Mouse (Mus musculus) T-cell, adult 2 months (primary cell): ENCODE data around the gene Gpr107.
A peak's percentile ranks its signal among the peaks of the same experiment; 100 is the strongest.

Source experiments
- DNase-seq: peaks from one replicate; pipeline ENCODE4 v3.0.0; 2022; ENCODE audit warnings: low spot score

Gpr107 gene

DNA sequence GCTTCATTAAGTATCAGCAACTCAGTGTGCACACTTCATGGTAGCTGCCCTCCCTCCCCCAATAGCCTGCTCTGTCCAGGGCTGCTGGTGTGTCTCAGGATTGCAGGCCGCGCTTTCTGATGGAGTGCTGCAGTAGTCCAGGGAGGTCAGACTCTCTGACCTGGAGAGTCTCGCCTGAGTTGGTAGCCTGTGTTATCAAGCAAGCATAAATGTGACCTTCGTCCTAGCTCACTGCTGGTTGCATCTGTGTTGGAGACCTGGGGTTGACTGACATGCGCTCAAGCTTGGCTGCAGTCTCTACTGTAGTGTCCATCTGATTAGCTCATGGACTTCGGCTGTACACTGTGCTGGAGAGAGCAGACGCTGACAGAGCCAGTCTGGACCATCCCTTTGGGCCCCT, 49.7 kb downstream of the Gpr107 start:
- no peak for DNase-seq

DNA sequence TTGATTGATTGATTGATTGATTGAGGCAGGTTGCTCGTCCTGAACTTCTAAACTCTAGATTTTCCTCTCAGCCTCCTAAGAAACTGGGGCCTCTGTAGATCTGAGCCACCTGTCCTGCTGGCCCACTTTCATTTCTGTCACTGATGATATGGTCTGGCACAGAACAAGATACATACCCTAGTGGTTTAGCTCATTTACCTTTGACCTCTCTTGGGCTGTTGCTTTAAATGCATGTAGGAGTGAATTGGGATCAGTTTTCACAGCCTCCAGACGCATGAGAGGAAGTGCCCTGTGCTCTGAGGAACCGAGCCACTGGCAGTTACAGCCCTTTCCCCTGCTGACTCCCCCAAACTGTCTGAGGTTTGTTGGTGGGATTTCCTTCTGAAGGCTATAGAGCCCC, 50.2 kb downstream of the Gpr107 start:
- no peak for DNase-seq

GRCm38 (mm10) chr2:31202956-31203355, 50.8 kb downstream of the Gpr107 start:
- no peak for DNase-seq

- DNase-seq = no peak
Observed at GRCm38 (mm10) chr2:31204677-31205076, 52.6 kb downstream of the Gpr107 start.

DNA sequence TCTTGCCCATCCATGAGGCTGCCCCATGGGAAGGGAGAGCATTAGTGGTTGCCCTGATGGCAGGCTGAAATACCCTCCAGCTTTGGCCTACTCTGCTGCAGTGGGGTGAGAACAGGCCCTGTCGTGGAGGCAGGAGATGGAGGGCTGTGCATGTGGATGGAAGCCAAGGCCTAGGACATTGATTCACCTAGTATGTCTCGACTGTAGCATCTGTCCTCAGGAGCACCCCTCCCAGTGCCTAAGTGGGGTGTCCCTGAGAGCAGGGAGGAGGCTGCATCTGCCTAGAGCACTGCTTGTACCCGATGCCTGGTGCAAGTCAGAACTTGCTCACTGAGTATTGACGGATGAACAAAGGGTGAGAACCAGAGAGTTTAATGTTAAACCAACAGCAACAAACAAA, 54.1 kb downstream of the Gpr107 start:
- no peak for DNase-seq

DNA sequence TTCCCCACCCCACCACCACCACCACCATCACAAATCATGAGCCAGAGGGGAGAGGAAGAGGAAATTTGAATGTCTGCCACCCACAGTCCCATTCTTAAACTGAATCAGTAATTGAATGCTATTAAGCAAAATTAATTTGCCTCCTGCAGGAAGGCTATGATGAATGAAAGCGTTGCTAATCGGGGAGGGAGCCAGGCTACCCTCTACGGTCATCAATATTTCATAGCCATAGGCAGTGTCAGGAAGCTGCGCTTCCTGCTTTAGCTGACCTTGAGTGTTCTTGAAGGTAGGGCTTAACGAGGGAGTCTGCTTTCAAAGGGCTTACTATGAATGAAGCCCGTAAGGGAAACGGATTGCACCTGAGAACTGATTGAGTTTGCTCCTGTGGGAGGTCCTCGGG, 54.8 kb downstream of the Gpr107 start:
- no peak for DNase-seq

- no peak for DNase-seq
Observed at GRCm38 (mm10) chr2:31208544-31209142, 56.5 kb downstream of the Gpr107 start.

DNA sequence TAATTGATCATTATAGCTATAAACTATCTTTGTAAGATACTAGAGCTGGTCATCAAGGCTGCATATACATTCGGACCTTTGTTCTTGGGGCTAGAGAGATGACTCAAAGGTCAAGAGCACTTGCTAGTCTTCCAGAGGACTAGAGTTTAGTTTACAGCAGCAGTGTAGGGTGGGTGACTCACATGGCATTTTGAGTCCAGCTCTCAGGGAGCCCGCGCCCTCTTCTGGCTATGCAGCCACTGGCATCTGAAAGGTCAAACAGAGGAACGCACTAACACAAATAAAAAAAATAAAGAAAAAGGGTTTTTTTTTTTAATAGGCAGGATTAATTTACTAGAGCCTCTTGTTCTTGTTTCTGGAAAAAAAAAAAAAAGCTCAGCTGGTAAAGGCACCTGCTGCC, 57.4 kb downstream of the Gpr107 start:
- no peak for DNase-seq

DNA sequence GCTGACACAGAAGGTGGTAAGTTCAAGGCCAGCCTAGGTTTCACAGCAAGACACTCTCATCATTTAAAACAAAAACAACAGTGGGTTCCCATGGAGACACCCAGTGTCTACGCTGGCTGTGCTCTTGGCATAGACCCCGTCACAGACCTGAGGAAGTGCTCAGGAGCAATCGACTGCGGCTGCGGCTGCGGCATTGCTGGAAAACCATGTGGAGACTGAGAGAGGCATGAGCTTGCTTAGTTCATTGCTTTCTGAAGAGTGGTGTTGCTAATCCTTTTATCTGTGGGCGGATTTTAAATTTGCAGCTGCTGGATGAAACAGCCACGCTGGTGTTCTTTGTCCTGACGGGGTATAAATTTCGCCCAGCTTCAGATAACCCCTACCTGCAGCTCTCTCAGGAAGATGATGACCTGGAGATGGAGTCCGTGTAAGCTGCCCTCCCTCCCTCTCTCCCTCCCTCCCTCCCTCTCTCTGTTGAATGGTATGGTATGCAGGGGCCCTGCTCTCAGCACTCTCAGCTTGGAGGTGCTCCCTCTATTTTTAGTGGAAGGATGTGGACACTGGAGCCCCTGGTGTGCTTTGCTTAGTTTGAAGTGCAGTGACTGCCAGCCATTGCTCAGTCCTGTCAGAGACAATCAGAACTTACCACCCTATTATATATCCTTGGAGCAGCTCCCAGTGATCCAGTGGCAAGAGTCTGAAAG, 58.2 kb downstream of the Gpr107 start:
- no peak for DNase-seq

DNA sequence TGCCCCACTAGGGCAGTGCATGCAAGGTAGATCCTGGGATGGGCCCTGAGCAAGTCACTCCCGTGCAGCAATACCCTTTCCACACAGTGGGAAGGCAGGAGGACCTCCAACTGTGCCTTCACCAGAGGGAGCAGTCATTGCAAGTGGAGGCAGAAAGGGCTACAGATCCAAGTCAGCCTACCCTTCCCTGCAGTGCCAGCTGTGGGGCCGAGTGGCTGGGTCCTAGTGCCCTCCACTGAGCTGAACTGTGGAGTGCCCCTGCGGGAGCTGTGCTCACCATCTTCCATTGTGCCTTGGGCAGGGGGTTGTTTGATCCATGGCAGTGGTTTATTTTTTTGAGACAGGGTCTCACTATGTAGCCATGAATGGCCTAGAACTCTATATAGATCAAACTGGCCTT, 59.1 kb downstream of the Gpr107 start:
- no peak for DNase-seq

- DNase-seq = no peak
Observed at GRCm38 (mm10) chr2:31214211-31214796, 62.2 kb downstream of the Gpr107 start.

GRCm38 (mm10) chr2:31218611-31219010, 66.5 kb downstream of the Gpr107 start:
- DNase-seq = no peak

DNA sequence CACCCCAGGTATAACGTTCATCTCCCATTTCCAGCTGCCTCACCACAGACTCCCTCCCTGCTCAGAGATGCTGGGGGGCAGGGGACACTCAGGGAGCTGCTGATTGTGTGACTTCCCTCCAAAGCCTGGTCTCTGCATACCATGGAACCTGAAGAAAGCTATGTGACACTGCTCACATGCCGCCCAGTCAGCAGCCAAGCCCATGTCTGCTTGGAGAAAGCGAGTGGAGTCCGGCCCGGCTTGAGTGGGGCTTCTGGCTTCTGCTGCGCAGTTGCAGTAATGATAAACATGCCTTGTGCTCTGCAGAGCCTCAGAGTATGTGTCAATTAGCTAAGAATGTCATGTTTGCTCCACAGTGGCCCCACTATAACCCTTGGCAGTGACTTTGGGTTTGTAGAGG, 67.4 kb downstream of the Gpr107 start:
- no peak for DNase-seq

DNA sequence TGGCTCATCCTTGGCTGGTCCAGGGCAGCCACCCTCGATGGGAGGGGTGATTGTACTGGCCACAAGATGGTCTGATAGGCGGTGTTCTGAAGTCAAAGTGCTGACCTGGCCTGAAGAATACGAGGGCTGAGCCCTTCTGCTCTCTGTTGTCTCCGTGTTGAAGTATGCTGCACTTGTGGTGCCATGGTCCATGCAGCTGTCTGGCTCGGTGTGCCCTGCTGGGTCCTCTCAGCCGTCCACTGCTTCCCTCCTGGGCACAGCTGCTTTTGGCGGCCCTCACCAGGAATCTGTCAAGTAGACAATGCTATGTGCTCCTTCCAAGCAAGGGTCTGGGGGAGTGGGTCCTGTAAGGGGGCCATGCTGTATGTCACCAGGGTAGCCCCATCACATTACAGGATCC, 68.7 kb downstream of the Gpr107 start:
- no peak for DNase-seq

DNA sequence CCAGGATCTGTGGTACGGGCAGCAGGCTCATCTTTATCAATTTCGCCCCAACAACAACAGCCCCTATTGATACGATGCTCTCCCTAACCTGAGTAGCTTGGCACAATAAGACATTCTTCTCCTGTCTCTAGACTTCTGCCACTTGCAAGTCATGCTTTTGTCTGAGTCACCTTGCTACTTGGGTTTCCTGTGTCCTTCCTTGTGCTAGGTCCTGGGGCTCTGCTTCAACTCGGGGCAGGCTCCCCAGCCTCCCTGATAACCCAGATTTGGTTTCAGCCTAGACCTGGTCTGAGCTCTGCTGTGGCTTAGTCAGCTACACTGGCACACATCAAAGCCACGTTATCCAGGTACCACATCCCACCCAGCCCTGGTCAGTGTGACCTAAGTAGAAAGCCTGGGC, 69.5 kb downstream of the Gpr107 start:
- DNase-seq = no peak

- no peak for DNase-seq
Observed at GRCm38 (mm10) chr2:31228768-31229311, 76.7 kb downstream of the Gpr107 start.

- peak; percentile 56 for DNase-seq
Observed at GRCm38 (mm10) chr2:31239203-31239696, 87.1 kb downstream of the Gpr107 start.

GRCm38 (mm10) chr2:31239833-31240232, 87.7 kb downstream of the Gpr107 start:
- DNase-seq = no peak

DNA sequence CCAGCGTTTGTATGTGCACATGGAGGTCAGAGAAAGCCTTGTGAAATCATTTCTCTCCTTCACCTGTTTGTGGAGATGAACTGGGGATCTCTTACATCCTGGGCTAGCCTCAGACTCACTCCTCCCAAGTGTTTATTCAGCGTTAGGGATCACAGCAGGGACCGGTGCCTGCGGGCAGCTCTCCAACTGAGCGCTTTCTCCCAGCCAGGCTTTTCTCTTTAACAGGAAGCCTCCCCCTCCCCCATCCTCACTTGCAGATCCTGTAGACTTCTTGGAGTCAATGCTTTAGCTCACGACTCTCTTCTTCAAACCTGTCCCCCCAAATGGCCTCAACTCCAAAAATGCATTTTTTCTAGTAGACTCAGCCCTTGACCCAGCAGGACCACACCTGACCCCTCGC, 89.5 kb downstream of the Gpr107 start:
- no peak for DNase-seq

- DNase-seq = no peak
Observed at GRCm38 (mm10) chr2:31244216-31244615, 92.1 kb downstream of the Gpr107 start.

- no peak for DNase-seq
Observed at GRCm38 (mm10) chr2:31245051-31245450, 92.9 kb downstream of the Gpr107 start.

- DNase-seq = peak; percentile 49
Observed at GRCm38 (mm10) chr2:31245491-31246141, 93.5 kb downstream of the Gpr107 start, which contains the start of gene Ncs1. Ncs1 (plus strand) TSS chr2:31245823.
